Mouse (Mus musculus): ENCODE data around the gene Gpr179.

DNA sequence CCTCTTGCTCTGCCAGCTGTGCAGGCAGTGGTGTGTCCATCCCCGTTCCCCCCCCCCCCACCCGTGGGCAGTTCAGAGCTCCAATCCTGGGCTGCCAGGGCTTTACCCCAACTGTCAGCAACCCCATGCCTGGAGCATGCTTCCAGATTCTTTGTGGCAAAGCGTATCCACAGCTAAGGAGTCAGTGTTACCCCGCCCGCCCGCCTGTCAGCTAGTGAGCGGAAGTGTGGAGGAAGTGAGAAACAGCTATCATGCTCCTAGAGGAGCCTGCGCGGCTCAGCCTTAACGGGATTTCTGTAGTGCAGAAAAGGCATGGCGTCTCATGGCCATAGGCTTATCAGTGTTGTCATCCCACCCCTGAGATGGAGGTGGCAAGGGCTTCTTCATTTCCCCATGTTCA lies 42.3 kb upstream of the Gpr179 start:
- TF ChIP-seq POLR2A (IDR thresholded peaks at IDR 0.05; ENCODE audit: control insufficient read depth, low read depth, low read length) (no peak), CTCF (IDR thresholded peaks at IDR 0.05; ENCODE audit: control insufficient read depth, insufficient read depth, insufficient replicate concordance, low read depth, low read length) (no peak)

All from testis, adult 2 months (tissue).